Mouse (Mus musculus): ENCODE results near the gene Ccdc97.

- TF ChIP-seq TAL1 (IDR thresholded peaks at IDR 0.05; ENCODE audit: low read length): no peak
- TF ChIP-seq GATA1 (IDR thresholded peaks at IDR 0.05; ENCODE audit: low read length): no peak
Measured at GRCm38 (mm10) chr7:25706578-25707170, 12.2 kb downstream of the Ccdc97 start.

Data from erythroblast, embryonic 14.5 days (primary cell).